Mouse (Mus musculus) yolk sac, embryonic 10.5 days (tissue): ENCODE results near the gene Nkx3-2.

Experiments
- DNase-seq: peaks from one replicate; pipeline ENCODE4 v3.0.0-alpha.2; 2017; ENCODE audit warnings: low spot score

Nkx3-2 gene

GRCm38 (mm10) chr5:41762141-41762946 is 2.0 kb downstream of the Nkx3-2 start:
- DNase-seq, result no peak

GRCm38 (mm10) chr5:41761509-41762140 is 2.7 kb downstream of the Nkx3-2 start:
- DNase-seq, result no peak

GRCm38 (mm10) chr5:41760831-41761508 is 3.3 kb downstream of the Nkx3-2 start:
- no peak for DNase-seq

- DNase-seq, result no peak
Measured at GRCm38 (mm10) chr5:41760071-41760470, 4.2 kb downstream of the Nkx3-2 start.

GRCm38 (mm10) chr5:41758671-41759639 is 5.3 kb downstream of the Nkx3-2 start:
- no peak for DNase-seq

GRCm38 (mm10) chr5:41757338-41757737 is 7.0 kb downstream of the Nkx3-2 start:
- no peak for DNase-seq

GRCm38 (mm10) chr5:41756396-41756795 is 7.9 kb downstream of the Nkx3-2 start:
- no peak for DNase-seq

GRCm38 (mm10) chr5:41755373-41755960 is 8.8 kb downstream of the Nkx3-2 start:
- DNase-seq, result no peak

- DNase-seq, result no peak
Measured at GRCm38 (mm10) chr5:41754836-41755235, 9.5 kb downstream of the Nkx3-2 start.

- no peak for DNase-seq
Measured at GRCm38 (mm10) chr5:41754226-41754775, 10.0 kb downstream of the Nkx3-2 start.

- DNase-seq, result no peak
Measured at GRCm38 (mm10) chr5:41752721-41753120, 11.6 kb downstream of the Nkx3-2 start.

GRCm38 (mm10) chr5:41744898-41745780 is 19.2 kb downstream of the Nkx3-2 start:
- no peak for DNase-seq

- no peak for DNase-seq
Measured at GRCm38 (mm10) chr5:41744234-41744633, 20.1 kb downstream of the Nkx3-2 start.

GRCm38 (mm10) chr5:41738817-41739216 is 25.5 kb downstream of the Nkx3-2 start:
- no peak for DNase-seq

GRCm38 (mm10) chr5:41737039-41737438 is 27.3 kb downstream of the Nkx3-2 start:
- DNase-seq, result no peak

- DNase-seq, result no peak
Measured at GRCm38 (mm10) chr5:41727017-41727416, 37.3 kb downstream of the Nkx3-2 start.

- DNase-seq, result no peak
Measured at GRCm38 (mm10) chr5:41725573-41725972, 38.7 kb downstream of the Nkx3-2 start.
